Mouse (Mus musculus): Measurements from ENCODE around the gene Spem1. TPM values are rescaled to one million over a fixed set of nuclear protein-coding genes. Genes with fewer than 3 reads are reported as not detected.

The Spem1 gene
- total and polyA plus RNA-seq, 2 experiments from 2014 or later, result 0.50 to 0.62 TPM

DNA sequence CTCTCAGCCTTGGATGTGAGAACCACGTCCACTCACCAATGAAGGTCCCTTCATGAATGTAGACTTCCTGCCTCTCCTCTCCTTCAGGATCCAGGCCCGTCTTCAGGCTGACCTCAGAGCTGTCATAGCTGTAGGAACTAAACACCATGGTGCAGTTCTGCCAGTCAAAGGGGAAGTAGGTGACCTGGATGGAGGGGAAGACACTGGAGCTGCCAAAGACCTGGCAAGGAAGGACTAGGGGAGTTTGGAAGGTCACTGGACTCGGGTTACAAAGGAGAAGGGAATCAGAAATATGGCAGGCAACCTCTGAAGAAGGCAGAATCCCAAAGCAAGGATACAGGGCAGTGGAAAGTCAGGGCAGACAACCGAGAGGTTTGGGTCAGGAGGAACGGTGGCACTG lies 28.6 kb downstream of the Spem1 start:
- Histone ChIP-seq H3K9me3 (ENCODE audit: low read length) (no peaks in the 10 kb centered on the region), H3K36me3 (ENCODE audit: insufficient read depth) (peaks cover 7% of the 10 kb centered on the region; the same call in 1 of the 2 replicates), H3K9ac (no peak overlapping the region), H3K27ac (ENCODE audit: low read depth, low read length) (no peak overlapping the region), H3K4me2 (ENCODE audit: low read depth) (no peak overlapping the region), H3K4me1 (ENCODE audit: insufficient read depth) (peaks cover 8% of the 10 kb centered on the region), H3K4me3 (ENCODE audit: low read depth, low read length) (no peak overlapping the region), H3K27me3 (ENCODE audit: insufficient read depth, low read length) (no peaks in the 10 kb centered on the region)
- ATAC-seq (no peak), DNase-seq (no peak)
- TF ChIP-seq CTCF (IDR thresholded peaks at IDR 0.05; ENCODE audit: low read depth), result no peak
- 69% methylated on average over 5 of the region's 5 CpGs for WGBS

GRCm38 (mm10) chr11:69791420-69791819 lies 30.6 kb downstream of the Spem1 start:
- no peak overlapping the region for H3K4me2 ChIP-seq (ENCODE audit: low read depth)
- no peak overlapping the region for H3K9ac ChIP-seq
- no peaks in the 10 kb centered on the region for H3K27me3 ChIP-seq (ENCODE audit: insufficient read depth, low read length)
- no peak for ATAC-seq
- no peaks in the 10 kb centered on the region for H3K9me3 ChIP-seq (ENCODE audit: low read length)
- peaks cover 8% of the 10 kb centered on the region for H3K4me1 ChIP-seq (ENCODE audit: insufficient read depth)
- H3K4me3 ChIP-seq (ENCODE audit: low read depth, low read length), result no peak overlapping the region
- H3K36me3 ChIP-seq (ENCODE audit: insufficient read depth), result no peaks in the 10 kb centered on the region
- TF ChIP-seq CTCF (IDR thresholded peaks at IDR 0.05; ENCODE audit: low read depth), result no peak
- WGBS, result 71% methylated on average over 5 of the region's 5 CpGs
- no peak for DNase-seq
- no peak overlapping the region for H3K27ac ChIP-seq (ENCODE audit: low read depth, low read length)

- Histone ChIP-seq H3K9ac (no peak overlapping the region), H3K4me2 (ENCODE audit: low read depth) (no peak overlapping the region), H3K4me1 (ENCODE audit: insufficient read depth) (no peaks in the 10 kb centered on the region), H3K27ac (ENCODE audit: low read depth, low read length) (no peak overlapping the region), H3K9me3 (ENCODE audit: low read length) (no peaks in the 10 kb centered on the region), H3K27me3 (ENCODE audit: insufficient read depth, low read length) (no peaks in the 10 kb centered on the region), H3K36me3 (ENCODE audit: insufficient read depth) (no peaks in the 10 kb centered on the region), H3K4me3 (ENCODE audit: low read depth, low read length) (no peak overlapping the region)
- no peak for TF ChIP-seq CTCF (IDR thresholded peaks at IDR 0.05; ENCODE audit: low read depth)
- no peak for DNase-seq
- 74% methylated on average over 5 of the region's 5 CpGs for whole genome bisulfite sequencing
- no peak for ATAC-seq
These were observed 32.5 kb downstream of the Spem1 start for GRCm38 (mm10) chr11:69789431-69789830.

GRCm38 (mm10) chr11:69787306-69787705 lies 34.7 kb downstream of the Spem1 start:
- ATAC-seq, result no peak
- no peaks in the 10 kb centered on the region for H3K9me3 ChIP-seq (ENCODE audit: low read length)
- TF ChIP-seq CTCF (IDR thresholded peaks at IDR 0.05; ENCODE audit: low read depth), result no peak
- no peak overlapping the region for H3K27ac ChIP-seq (ENCODE audit: low read depth, low read length)
- H3K4me2 ChIP-seq (ENCODE audit: low read depth), result no peak overlapping the region
- H3K4me3 ChIP-seq (ENCODE audit: low read depth, low read length), result no peak overlapping the region
- no peaks in the 10 kb centered on the region for H3K4me1 ChIP-seq (ENCODE audit: insufficient read depth)
- no peak for DNase-seq
- H3K36me3 ChIP-seq (ENCODE audit: insufficient read depth), result no peaks in the 10 kb centered on the region
- H3K27me3 ChIP-seq (ENCODE audit: insufficient read depth, low read length), result no peaks in the 10 kb centered on the region
- no peak overlapping the region for H3K9ac ChIP-seq
- WGBS, result 86% methylated on average over 5 of the region's 5 CpGs

DNA sequence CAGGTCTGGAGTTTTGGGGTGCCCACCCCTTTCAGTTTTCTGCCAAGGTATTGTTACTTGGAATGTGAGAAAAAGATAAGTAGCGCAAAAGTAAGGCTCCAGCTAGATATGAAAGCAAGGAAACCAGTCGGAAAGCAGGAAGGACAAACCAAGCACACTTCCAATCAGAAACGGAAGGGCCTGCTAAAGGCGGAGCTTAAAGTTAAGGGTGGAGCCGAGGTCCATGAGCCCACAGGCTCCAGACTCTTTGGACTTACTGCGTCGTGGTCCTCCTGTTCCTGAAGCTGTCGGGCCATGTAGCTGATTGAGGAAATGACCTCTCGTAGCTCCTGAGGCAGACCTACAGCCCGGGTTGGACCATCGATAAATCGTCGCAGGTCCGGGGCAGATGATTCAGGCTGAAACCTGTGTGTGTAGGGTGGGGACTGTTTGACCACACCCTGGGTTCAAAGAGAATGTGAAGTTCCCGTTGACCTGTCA lies 37.1 kb downstream of the Spem1 start:
- DNase-seq, result no peak

GRCm38 (mm10) chr11:69781828-69782227 lies 40.2 kb downstream of the Spem1 start:
- no peak for TF ChIP-seq CTCF (IDR thresholded peaks at IDR 0.05; ENCODE audit: low read depth)
- no peaks in the 10 kb centered on the region for H3K9me3 ChIP-seq (ENCODE audit: low read length)
- no peaks in the 10 kb centered on the region for H3K36me3 ChIP-seq (ENCODE audit: insufficient read depth)
- WGBS, result 42% methylated on average over 4 of the region's 4 CpGs
- H3K27ac ChIP-seq (ENCODE audit: low read depth, low read length), result no peak overlapping the region
- H3K4me1 ChIP-seq (ENCODE audit: insufficient read depth), result no peaks in the 10 kb centered on the region
- no peak overlapping the region for H3K4me2 ChIP-seq (ENCODE audit: low read depth)
- DNase-seq (no peak), ATAC-seq (no peak)
- H3K4me3 ChIP-seq (ENCODE audit: low read depth, low read length), result no peak overlapping the region
- H3K27me3 ChIP-seq (ENCODE audit: insufficient read depth, low read length), result no peaks in the 10 kb centered on the region
- H3K9ac ChIP-seq, result no peak overlapping the region

More for the DNA sequence above, 37.1 kb downstream of the Spem1 start:
- Histone ChIP-seq H3K4me3 (ENCODE audit: low read depth, low read length) (no peak overlapping the region), H3K9ac (no peak overlapping the region), H3K9me3 (ENCODE audit: low read length) (no peaks in the 10 kb centered on the region), H3K4me2 (ENCODE audit: low read depth) (no peak overlapping the region), H3K27me3 (ENCODE audit: insufficient read depth, low read length) (no peaks in the 10 kb centered on the region), H3K36me3 (ENCODE audit: insufficient read depth) (no peaks in the 10 kb centered on the region), H3K4me1 (ENCODE audit: insufficient read depth) (no peaks in the 10 kb centered on the region), H3K27ac (ENCODE audit: low read depth, low read length) (no peak overlapping the region)
- ATAC-seq, result no peak
- WGBS, result 53% methylated on average over 15 of the region's 15 CpGs
- no peak for TF ChIP-seq CTCF (IDR thresholded peaks at IDR 0.05; ENCODE audit: low read depth)

GRCm38 (mm10) chr11:69778985-69779384 lies 43.0 kb downstream of the Spem1 start:
- no peak overlapping the region for H3K4me2 ChIP-seq (ENCODE audit: low read depth)
- WGBS, result 55% methylated on average over 7 of the region's 7 CpGs
- H3K9ac ChIP-seq, result no peak overlapping the region
- TF ChIP-seq CTCF (IDR thresholded peaks at IDR 0.05; ENCODE audit: low read depth), result no peak
- no peaks in the 10 kb centered on the region for H3K4me1 ChIP-seq (ENCODE audit: insufficient read depth)
- H3K4me3 ChIP-seq (ENCODE audit: low read depth, low read length), result no peak overlapping the region
- peaks cover 15% of the 10 kb centered on the region; the same call in 1 of the 2 replicates for H3K36me3 ChIP-seq (ENCODE audit: insufficient read depth)
- ATAC-seq (no peak), DNase-seq (no peak)
- H3K27me3 ChIP-seq (ENCODE audit: insufficient read depth, low read length), result no peaks in the 10 kb centered on the region
- H3K27ac ChIP-seq (ENCODE audit: low read depth, low read length), result no peak overlapping the region
- H3K9me3 ChIP-seq (ENCODE audit: low read length), result no peaks in the 10 kb centered on the region
